Mouse (Mus musculus): ENCODE results near the gene Cdk6. TPM values are rescaled to one million over a fixed set of nuclear protein-coding genes. Genes with fewer than 3 reads are reported as not detected.

The Cdk6 gene
- total and polyA plus RNA-seq, 3 experiments: 40.4 to 171 (median 50.8) TPM

- Histone ChIP-seq H3K27ac (ENCODE audit: insufficient read depth, low read depth) (peak overlapping the region; percentile 38), H3K4me3 (replicated peaks in 1 of 3; ENCODE audit: low read depth in 2 of 3, low read length in 2 of 3, poor library complexity in 1 of 3) (peak overlapping the region in 1 of 3 experiments; percentile 1)
- in situ Hi-C loops (cut with MboI; ENCODE audit: low pct_ligation_motif_present, low pct_unique_long_range_greater_than_20kb, low sequenced_read_pairs): no loop called here
Measured at GRCm38 (mm10) chr5:3300801-3301457, 40.4 kb upstream of the Cdk6 start.

GRCm38 (mm10) chr5:3301535-3301934 lies 39.8 kb upstream of the Cdk6 start:
- in situ Hi-C loops (cut with MboI; ENCODE audit: low pct_ligation_motif_present, low pct_unique_long_range_greater_than_20kb, low sequenced_read_pairs): no loop called here
- Histone ChIP-seq H3K9me3 (replicated peaks; ENCODE audit: low read length) (no peaks in the 10 kb centered on the region), H3K4me2 (ENCODE audit: insufficient read depth, low read depth, poor library complexity, severe bottlenecking) (peak overlapping the region; percentile 11; the same call in 1 of the 2 replicates)

More at GRCm38 (mm10) chr5:3300801-3301457, 40.4 kb upstream of the Cdk6 start:
- peak overlapping the region; percentile 28; the same call in 1 of the 2 replicates for H3K9ac ChIP-seq (ENCODE audit: insufficient read depth, low read depth)
- TF ChIP-seq TBP (conservative IDR thresholded peaks at IDR 0.05; ENCODE audit: low read depth, low read length): 0 out of 2 replicates have a peak, but pooled peaks have one; percentile 21
- TF ChIP-seq JUND (conservative IDR thresholded peaks at IDR 0.05; ENCODE audit: low read depth, low read length): peak; percentile 63
- TF ChIP-seq IRF4 (IDR thresholded peaks at IDR 0.05; ENCODE audit: low read depth, low read length): peak; percentile 84
- no peak; the same call in 1 of the 2 replicates for TF ChIP-seq RAD21 (IDR thresholded peaks at IDR 0.05; ENCODE audit: low read depth, low read length)
- peak; percentile 72 for TF ChIP-seq EP300 (IDR thresholded peaks at IDR 0.05; ENCODE audit: low read length)
- TF ChIP-seq JUN (IDR thresholded peaks at IDR 0.05; ENCODE audit: insufficient read depth, low read depth, low read length): peak; percentile 61
- no peak for TF ChIP-seq NELFE (IDR thresholded peaks at IDR 0.05; ENCODE audit: low read depth, low read length)
- TF ChIP-seq MAFK (IDR thresholded peaks at IDR 0.05; ENCODE audit: insufficient replicate concordance, low read length): peak; percentile 71; the same call in 1 of the 2 replicates
- TF ChIP-seq KAT2A (IDR thresholded peaks at IDR 0.05; ENCODE audit: insufficient replicate concordance, low read length): no peak
- TF ChIP-seq PAX5 (IDR thresholded peaks at IDR 0.05; ENCODE audit: low read length): no peak
- 0 out of 2 replicates have a peak, but pooled peaks have one; percentile 19 for TF ChIP-seq CHD2 (IDR thresholded peaks at IDR 0.05; ENCODE audit: low read length)
- peak; percentile 57 for TF ChIP-seq BHLHE40 (IDR thresholded peaks at IDR 0.05; ENCODE audit: low read depth, low read length)
- peak; percentile 73; the same call in 1 of the 2 replicates for TF ChIP-seq MAX (IDR thresholded peaks at IDR 0.05; ENCODE audit: low read length)
- 0 out of 2 replicates have a peak, but pooled peaks have one; percentile 16 for TF ChIP-seq TCF12 (IDR thresholded peaks at IDR 0.05; ENCODE audit: low read depth, low read length)
- TF ChIP-seq MEF2A (IDR thresholded peaks at IDR 0.05; ENCODE audit: borderline replicate concordance, low read depth, low read length): no peak; the same call in 1 of the 2 replicates
- no peak for TF ChIP-seq RCOR1 (conservative IDR thresholded peaks at IDR 0.05; ENCODE audit: low read depth, low read length)
- TF ChIP-seq ETS1 (conservative IDR thresholded peaks at IDR 0.05; ENCODE audit: low read depth, low read length): peak; percentile 87
- no peak for TF ChIP-seq CTCF (conservative IDR thresholded peaks at IDR 0.05 in 1 of 2, IDR thresholded peaks at IDR 0.05 in 1 of 2; ENCODE audit: low read depth in 2 of 2, low read length in 2 of 2)
- TF ChIP-seq POLR2A (IDR thresholded peaks at IDR 0.05; ENCODE audit: low read depth, low read length): peak; percentile 58
- peak; percentile 69; the same call in 1 of the 2 replicates for TF ChIP-seq MXI1 (IDR thresholded peaks at IDR 0.05; ENCODE audit: low read depth, low read length)
- TF ChIP-seq MYC (IDR thresholded peaks at IDR 0.05; ENCODE audit: low read depth, low read length): peak; percentile 92
- peak; percentile 82 for TF ChIP-seq MAZ (IDR thresholded peaks at IDR 0.05; ENCODE audit: low read depth, low read length)
- H3K27me3 ChIP-seq (replicated peaks): no peaks in the 10 kb centered on the region
- H3K4me1 ChIP-seq (ENCODE audit: control insufficient read depth in 1 of 2, insufficient read depth in 2 of 2): peaks cover 8 to 11% of the 10 kb centered on the region in 2 experiments
- H3K4me2 ChIP-seq (ENCODE audit: insufficient read depth, low read depth, poor library complexity, severe bottlenecking): peak overlapping the region; percentile 11; the same call in 1 of the 2 replicates
- H3K36me3 ChIP-seq (replicated peaks in 1 of 2; ENCODE audit: control insufficient read depth in 1 of 2, insufficient read depth in 1 of 2, low read length in 1 of 2): no peaks in the 10 kb centered on the region
- H3K79me2 ChIP-seq (replicated peaks; ENCODE audit: control insufficient read depth, extremely low read depth, insufficient read depth, poor library complexity, severe bottlenecking): no peaks in the 10 kb centered on the region
- no peaks in the 10 kb centered on the region for H3K9me3 ChIP-seq (replicated peaks; ENCODE audit: low read length)
- peak; percentile 71 for DNase-seq (ENCODE audit: extremely low read depth)
- dilution Hi-C loops (cut with MboI; ENCODE audit: extremely low pct_ligation_motif_present, extremely low pct_unique_long_range_greater_than_20kb, low sequenced_read_pairs): no loop called here

More at GRCm38 (mm10) chr5:3301535-3301934, 39.8 kb upstream of the Cdk6 start:
- Histone ChIP-seq H3K4me3 (replicated peaks in 1 of 3; ENCODE audit: low read depth in 2 of 3, low read length in 2 of 3, poor library complexity in 1 of 3) (no peak overlapping the region), H3K4me1 (ENCODE audit: control insufficient read depth in 1 of 2, insufficient read depth in 2 of 2) (peaks cover 8 to 11% of the 10 kb centered on the region in 2 experiments), H3K27me3 (replicated peaks) (no peaks in the 10 kb centered on the region), H3K79me2 (replicated peaks; ENCODE audit: control insufficient read depth, extremely low read depth, insufficient read depth, poor library complexity, severe bottlenecking) (no peaks in the 10 kb centered on the region), H3K36me3 (replicated peaks in 1 of 2; ENCODE audit: control insufficient read depth in 1 of 2, insufficient read depth in 1 of 2, low read length in 1 of 2) (no peaks in the 10 kb centered on the region), H3K9ac (ENCODE audit: insufficient read depth, low read depth) (no peak overlapping the region), H3K27ac (ENCODE audit: insufficient read depth, low read depth) (no peak overlapping the region)
- TF ChIP-seq SIN3A (IDR thresholded peaks at IDR 0.05; ENCODE audit: low read length) (no peak), POLR2A (IDR thresholded peaks at IDR 0.05; ENCODE audit: low read depth, low read length) (no peak), RCOR1 (conservative IDR thresholded peaks at IDR 0.05; ENCODE audit: low read depth, low read length) (no peak), ZC3H11A (IDR thresholded peaks at IDR 0.05; ENCODE audit: low read depth, low read length) (no peak), EP300 (IDR thresholded peaks at IDR 0.05; ENCODE audit: low read length) (no peak), MAX (IDR thresholded peaks at IDR 0.05; ENCODE audit: low read length) (no peak), MEF2A (IDR thresholded peaks at IDR 0.05; ENCODE audit: borderline replicate concordance, low read depth, low read length) (no peak), TCF12 (IDR thresholded peaks at IDR 0.05; ENCODE audit: low read depth, low read length) (no peak), ELF1 (IDR thresholded peaks at IDR 0.05; ENCODE audit: low read depth, low read length) (no peak), CHD2 (IDR thresholded peaks at IDR 0.05; ENCODE audit: low read length) (no peak), IRF4 (IDR thresholded peaks at IDR 0.05; ENCODE audit: low read depth, low read length) (no peak), JUN (IDR thresholded peaks at IDR 0.05; ENCODE audit: insufficient read depth, low read depth, low read length) (no peak), MYC (IDR thresholded peaks at IDR 0.05; ENCODE audit: low read depth, low read length) (no peak), POLR2AphosphoS2 (IDR thresholded peaks at IDR 0.05; ENCODE audit: low read depth, low read length) (no peak), SMC3 (IDR thresholded peaks at IDR 0.05; ENCODE audit: low read depth, low read length) (no peak), NRF1 (IDR thresholded peaks at IDR 0.05; ENCODE audit: low read depth, low read length) (no peak), UBTF (IDR thresholded peaks at IDR 0.05; ENCODE audit: low read depth, low read length) (no peak), KAT2A (IDR thresholded peaks at IDR 0.05; ENCODE audit: insufficient replicate concordance, low read length) (no peak), E2F4 (IDR thresholded peaks at IDR 0.05; ENCODE audit: insufficient replicate concordance, low read depth, low read length) (no peak), ETS1 (conservative IDR thresholded peaks at IDR 0.05; ENCODE audit: low read depth, low read length) (no peak)
- dilution Hi-C loops (cut with MboI; ENCODE audit: extremely low pct_ligation_motif_present, extremely low pct_unique_long_range_greater_than_20kb, low sequenced_read_pairs): no loop called here
- DNase-seq (ENCODE audit: extremely low read depth): no peak

All from CH12.LX (cell line).